Mouse (Mus musculus): Measurements from ENCODE around the gene Coro1b.

Gene Coro1b

GRCm38 (mm10) chr19:4191528-4192250 lies 43.3 kb downstream of the Coro1b start, which contains the start of gene Ppp1ca:
TSS of gene Ppp1ca (plus strand) at chr19:4192065.
- peak; percentile 85 for DNase-seq (ENCODE audit: low spot score)

- DNase-seq (ENCODE audit: low spot score), result no peak
Observed at GRCm38 (mm10) chr19:4192251-4192985, 44.0 kb downstream of the Coro1b start.

- no peak for DNase-seq (ENCODE audit: low spot score)
Observed at GRCm38 (mm10) chr19:4193129-4193528, 44.7 kb downstream of the Coro1b start.

- DNase-seq (ENCODE audit: low spot score), result no peak
Observed at GRCm38 (mm10) chr19:4194021-4194724, 45.8 kb downstream of the Coro1b start.

- DNase-seq (ENCODE audit: low spot score), result no peak
Observed at GRCm38 (mm10) chr19:4194776-4195650, 46.6 kb downstream of the Coro1b start.

GRCm38 (mm10) chr19:4196048-4196447 lies 47.6 kb downstream of the Coro1b start:
- no peak for DNase-seq (ENCODE audit: low spot score)

- DNase-seq (ENCODE audit: low spot score), result no peak
Observed at GRCm38 (mm10) chr19:4196548-4196947, 48.1 kb downstream of the Coro1b start.

GRCm38 (mm10) chr19:4197180-4197579 lies 48.8 kb downstream of the Coro1b start:
- no peak for DNase-seq (ENCODE audit: low spot score)

- DNase-seq (ENCODE audit: low spot score), result peak; percentile 96
Observed at GRCm38 (mm10) chr19:4201291-4201909, 53.0 kb downstream of the Coro1b start, which contains the start of gene Rad9a. TSS of gene Rad9a (minus strand) at chr19:4201662.

- no peak for DNase-seq (ENCODE audit: low spot score)
Observed at GRCm38 (mm10) chr19:4202149-4202548, 53.7 kb downstream of the Coro1b start.

GRCm38 (mm10) chr19:4203148-4203547 lies 54.7 kb downstream of the Coro1b start:
- DNase-seq (ENCODE audit: low spot score), result no peak
